Mouse (Mus musculus): ENCODE results near the gene Slc6a12. TPM values are rescaled to one million over a fixed set of nuclear protein-coding genes. Genes with fewer than 3 reads are reported as not detected.

The Slc6a12 gene
- total and polyA plus RNA-seq, 3 experiments: not detected

- Histone ChIP-seq H3K27ac (ENCODE audit: control insufficient read depth, low read depth, low read length) (no peak overlapping the region), H3K9me3 (replicated peaks; ENCODE audit: insufficient read depth, low read length) (no peaks in the 10 kb centered on the region), H3K4me3 (ENCODE audit: control insufficient read depth in 1 of 2, insufficient read depth in 1 of 2, low read depth in 2 of 2, low read length in 2 of 2) (no peak overlapping the region), H3K36me3 (ENCODE audit: control insufficient read depth in 1 of 2, insufficient read depth in 2 of 2, low read length in 2 of 2) (no peaks in the 10 kb centered on the region), H3K27me3 (ENCODE audit: control insufficient read depth in 1 of 2, insufficient read depth in 2 of 2, low read length in 2 of 2) (no peaks in the 10 kb centered on the region; a peak in 1 of 4 replicates), H3K79me2 (ENCODE audit: control insufficient read depth, insufficient read depth, low read length, poor library complexity) (no peaks in the 10 kb centered on the region; the same call in 1 of the 2 replicates), H3K9ac (ENCODE audit: control insufficient read depth, low read depth, low read length, poor library complexity, severe bottlenecking) (no peak overlapping the region), H3K4me1 (ENCODE audit: control insufficient read depth in 1 of 2, insufficient read depth in 2 of 2, low read length in 2 of 2) (no peaks in the 10 kb centered on the region)
- no peak for DNase-seq (ENCODE audit: low read depth, low spot score)
- TF ChIP-seq MAFK (IDR thresholded peaks at IDR 0.05; ENCODE audit: borderline replicate concordance, low read depth, low read length): no peak
- no peak for TF ChIP-seq JUND (IDR thresholded peaks at IDR 0.05; ENCODE audit: low read depth, low read length)
- no peak for TF ChIP-seq MYB (IDR thresholded peaks at IDR 0.05; ENCODE audit: low read depth, low read length)
- TF ChIP-seq ZMIZ1 (IDR thresholded peaks at IDR 0.05; ENCODE audit: low read depth, low read length): no peak
- no peak for TF ChIP-seq CHD1 (IDR thresholded peaks at IDR 0.05; ENCODE audit: low read depth, low read length)
- no peak for TF ChIP-seq ZC3H11A (IDR thresholded peaks at IDR 0.05; ENCODE audit: low read depth, low read length)
- TF ChIP-seq RCOR1 (IDR thresholded peaks at IDR 0.05; ENCODE audit: low read depth, low read length): no peak
- TF ChIP-seq EP300 (IDR thresholded peaks at IDR 0.05; ENCODE audit: low read depth in 1 of 2, low read length in 2 of 2): no peak
- TF ChIP-seq KAT2A (conservative IDR thresholded peaks at IDR 0.05; ENCODE audit: low read depth, low read length): no peak
- no peak for TF ChIP-seq BHLHE40 (IDR thresholded peaks at IDR 0.05; ENCODE audit: borderline replicate concordance, low read depth, low read length)
- TF ChIP-seq MEF2A (IDR thresholded peaks at IDR 0.05; ENCODE audit: extremely low read depth, insufficient replicate concordance, low read depth, low read length, poor library complexity, severe bottlenecking): no peak
- TF ChIP-seq TBP (IDR thresholded peaks at IDR 0.05; ENCODE audit: low read depth, low read length): no peak
Measured at GRCm38 (mm10) chr6:121329848-121330508, 12.9 kb upstream of the Slc6a12 start.

- no peak overlapping the region for H3K9ac ChIP-seq (ENCODE audit: control insufficient read depth, low read depth, low read length, poor library complexity, severe bottlenecking)
- no peaks in the 10 kb centered on the region for H3K36me3 ChIP-seq (ENCODE audit: control insufficient read depth in 1 of 2, insufficient read depth in 2 of 2, low read length in 2 of 2)
- no peaks in the 10 kb centered on the region for H3K79me2 ChIP-seq (ENCODE audit: control insufficient read depth, insufficient read depth, low read length, poor library complexity)
- no peaks in the 10 kb centered on the region for H3K9me3 ChIP-seq (replicated peaks; ENCODE audit: insufficient read depth, low read length)
- no peaks in the 10 kb centered on the region for H3K27me3 ChIP-seq (ENCODE audit: control insufficient read depth in 1 of 2, insufficient read depth in 2 of 2, low read length in 2 of 2)
- TF ChIP-seq MAZ (IDR thresholded peaks at IDR 0.05; ENCODE audit: low read depth, low read length) (no peak), CHD1 (IDR thresholded peaks at IDR 0.05; ENCODE audit: low read depth, low read length) (no peak), UBTF (IDR thresholded peaks at IDR 0.05; ENCODE audit: borderline replicate concordance, insufficient read depth, low read depth, low read length) (no peak), HCFC1 (IDR thresholded peaks at IDR 0.05; ENCODE audit: low read depth, low read length) (no peak), MAX (IDR thresholded peaks at IDR 0.05; ENCODE audit: low read length) (no peak), ZMIZ1 (IDR thresholded peaks at IDR 0.05; ENCODE audit: low read depth, low read length) (no peak), KAT2A (conservative IDR thresholded peaks at IDR 0.05; ENCODE audit: low read depth, low read length) (no peak), SMC3 (IDR thresholded peaks at IDR 0.05; ENCODE audit: low read depth, low read length) (no peak), ZC3H11A (IDR thresholded peaks at IDR 0.05; ENCODE audit: low read depth, low read length) (no peak), CTCF (IDR thresholded peaks at IDR 0.05 in 2 of 3, conservative IDR thresholded peaks at IDR 0.05 in 1 of 3; ENCODE audit: control insufficient read depth in 1 of 3, insufficient read depth in 1 of 3, low read depth in 2 of 3, low read length in 3 of 3, poor library complexity in 1 of 3, severe bottlenecking in 1 of 3) (no peak), MYC (IDR thresholded peaks at IDR 0.05; ENCODE audit: low read depth, low read length) (no peak), TBP (IDR thresholded peaks at IDR 0.05; ENCODE audit: low read depth, low read length) (no peak), ZNF384 (IDR thresholded peaks at IDR 0.05; ENCODE audit: low read depth, low read length) (no peak), MAFK (IDR thresholded peaks at IDR 0.05; ENCODE audit: borderline replicate concordance, low read depth, low read length) (no peak), MXI1 (IDR thresholded peaks at IDR 0.05; ENCODE audit: low read depth, low read length) (no peak), BHLHE40 (IDR thresholded peaks at IDR 0.05; ENCODE audit: borderline replicate concordance, low read depth, low read length) (no peak), NRF1 (IDR thresholded peaks at IDR 0.05; ENCODE audit: insufficient read depth, low read depth, low read length, poor library complexity, severe bottlenecking) (no peak)
- no peak overlapping the region for H3K27ac ChIP-seq (ENCODE audit: control insufficient read depth, low read depth, low read length)
- no peaks in the 10 kb centered on the region for H3K4me1 ChIP-seq (ENCODE audit: control insufficient read depth in 1 of 2, insufficient read depth in 2 of 2, low read length in 2 of 2)
- H3K4me3 ChIP-seq (ENCODE audit: control insufficient read depth in 1 of 2, insufficient read depth in 1 of 2, low read depth in 2 of 2, low read length in 2 of 2): no peak overlapping the region
- no peak for DNase-seq (ENCODE audit: low read depth, low spot score)
Measured at GRCm38 (mm10) chr6:121335841-121336240, 7.0 kb upstream of the Slc6a12 start.
